Mouse (Mus musculus) lung, postnatal 25 days (tissue): ENCODE measurements at regions not wholly inside any gene's neighbourhood (a gene's known extent, or its start where the extent isn't known, plus 50 kb on each side); places are given as distances from the start of the nearest gene placed in this dataset.

Source experiments
- DNase-seq: peaks from one replicate; pipeline ENCODE4 v3.0.0; 2022; ENCODE audit warnings: low spot score

- no peak for DNase-seq
These were observed 89.8 kb upstream of the Atp1a1 start for GRCm38 (mm10) chr3:101694311-101694710.

GRCm38 (mm10) chr3:101691937-101692604 lies 87.6 kb upstream of the Atp1a1 start:
- no peak for DNase-seq

- no peak for DNase-seq
These were observed 86.3 kb upstream of the Atp1a1 start for GRCm38 (mm10) chr3:101690779-101691178.

- no peak for DNase-seq
These were observed 85.7 kb upstream of the Atp1a1 start for GRCm38 (mm10) chr3:101690222-101690621.

- peak; percentile 46 for DNase-seq
These were observed 80.7 kb upstream of the Atp1a1 start for GRCm38 (mm10) chr3:101685203-101685602.

- no peak for DNase-seq
These were observed 68.5 kb upstream of the Atp1a1 start for GRCm38 (mm10) chr3:101672943-101673342.

GRCm38 (mm10) chr3:101670561-101671001 lies 66.1 kb upstream of the Atp1a1 start:
- DNase-seq = peak; percentile 77

GRCm38 (mm10) chr3:101669743-101670142 lies 65.3 kb upstream of the Atp1a1 start:
- no peak for DNase-seq

- no peak for DNase-seq
These were observed 63.4 kb upstream of the Atp1a1 start for GRCm38 (mm10) chr3:101667767-101668387.

GRCm38 (mm10) chr3:101667186-101667585 lies 62.7 kb upstream of the Atp1a1 start:
- peak; percentile 79 for DNase-seq

GRCm38 (mm10) chr3:101666583-101666982 lies 62.1 kb upstream of the Atp1a1 start:
- DNase-seq = peak; percentile 55

- peak; percentile 12 for DNase-seq
These were observed 56.9 kb upstream of the Atp1a1 start for GRCm38 (mm10) chr3:101661184-101661992.

- no peak for DNase-seq
These were observed 56.2 kb upstream of the Atp1a1 start for GRCm38 (mm10) chr3:101660635-101661034.

- DNase-seq = no peak
These were observed 55.7 kb upstream of the Atp1a1 start for GRCm38 (mm10) chr3:101660176-101660575.

- no peak for DNase-seq
These were observed 53.5 kb upstream of the Atp1a1 start for GRCm38 (mm10) chr3:101657979-101658378.

- no peak for DNase-seq
These were observed 50.2 kb upstream of the Atp1a1 start for GRCm38 (mm10) chr3:101654720-101655119.
